Mouse (Mus musculus) myocyte (in vitro differentiated cells): ENCODE results near the gene Fez1. TPM values are rescaled to one million over a fixed set of nuclear protein-coding genes. Genes with fewer than 3 reads are reported as not detected.

Experiments
- H3K27me3 ChIP-seq: one replicate; pipeline ENCODE4 v1.6.1; 2011; ENCODE audit not compliant: control insufficient read depth, insufficient read depth, insufficient read length
- H3K36me3 ChIP-seq: one replicate; pipeline ENCODE4 v1.6.1; 2011; ENCODE audit not compliant: control insufficient read depth, insufficient read depth
- H3K4me2 ChIP-seq: one replicate; pipeline ENCODE4 v1.6.1; 2011; ENCODE audit warnings: low read depth, control low read depth
- H3K4me3 ChIP-seq: one replicate; pipeline ENCODE4 v1.5.1; 2011; ENCODE audit warnings: mild to moderate bottlenecking, control low read depth, moderate library complexity
- H3K79me2 ChIP-seq: one replicate; pipeline ENCODE4 v1.6.1; 2011; ENCODE audit not compliant: control insufficient read depth, insufficient read depth
- H3ac ChIP-seq: one replicate; pipeline ENCODE4 v1.6.1; 2011; ENCODE audit not compliant: control insufficient read depth, insufficient read length
- CEBPB ChIP-seq: IDR thresholded peaks from 2 replicates; pipeline ENCODE4 v1.6.1; 2011; ENCODE audit warnings: mild to moderate bottlenecking, moderate library complexity; ENCODE audit not compliant: poor library complexity, insufficient read depth, severe bottlenecking
- E2F4 ChIP-seq: IDR thresholded peaks from one replicate; pipeline ENCODE4 v1.6.1; 2011; ENCODE audit warnings: mild to moderate bottlenecking, control low read depth, moderate library complexity; ENCODE audit not compliant: insufficient read depth
- MAX ChIP-seq: IDR thresholded peaks from one replicate; pipeline ENCODE4 v1.6.1; 2011; ENCODE audit warnings: low read depth, mild to moderate bottlenecking, control low read depth
- MYOD1 ChIP-seq, 3 experiments: IDR thresholded peaks; one replicate each; pipeline ENCODE4 v1.6.1; 2011; ENCODE audit warnings: control low read depth in 2 of 3, low read depth in 2 of 3, mild to moderate bottlenecking in 2 of 3, moderate library complexity in 1 of 3; ENCODE audit not compliant: insufficient read length in 2 of 3, control insufficient read depth in 1 of 3
- MYOG ChIP-seq, 3 experiments: IDR thresholded peaks; one replicate each; pipeline ENCODE4 v1.6.1; 2011; ENCODE audit warnings: control low read depth in 2 of 3, low read depth in 2 of 3, mild to moderate bottlenecking in 2 of 3; ENCODE audit not compliant: insufficient read length in 2 of 3, control insufficient read depth in 1 of 3, insufficient read depth in 1 of 3
- POLR2A ChIP-seq: IDR thresholded peaks from one replicate; pipeline ENCODE4 v1.6.1; 2011; ENCODE audit warnings: low read depth, mild to moderate bottlenecking, control low read depth, moderate library complexity; ENCODE audit not compliant: insufficient read length
- POLR2AphosphoS2 ChIP-seq: IDR thresholded peaks from one replicate; pipeline ENCODE4 v1.6.1; 2011; ENCODE audit warnings: low read depth, control low read depth; ENCODE audit not compliant: insufficient read length
- REST ChIP-seq: IDR thresholded peaks from one replicate; pipeline ENCODE4 v1.6.1; 2011; ENCODE audit warnings: mild to moderate bottlenecking, control low read depth, moderate library complexity; ENCODE audit not compliant: insufficient read depth, insufficient read length
- SRF ChIP-seq: IDR thresholded peaks from one replicate; pipeline ENCODE4 v1.6.1; 2011; ENCODE audit warnings: low read depth; ENCODE audit not compliant: control insufficient read depth, insufficient read length
- TCF12 ChIP-seq: IDR thresholded peaks from one replicate; pipeline ENCODE4 v1.6.1; 2011; ENCODE audit warnings: mild to moderate bottlenecking, control low read depth; ENCODE audit not compliant: poor library complexity, insufficient read depth, severe bottlenecking
- TCF3 ChIP-seq: IDR thresholded peaks from one replicate; pipeline ENCODE4 v1.6.1; 2011; ENCODE audit warnings: low read depth, control low read depth; ENCODE audit not compliant: insufficient read length
- USF1 ChIP-seq: IDR thresholded peaks from one replicate; pipeline ENCODE4 v1.6.1; 2011; ENCODE audit warnings: low read depth, mild to moderate bottlenecking, control low read depth, moderate library complexity
- polyA plus RNA-seq: library from polyadenylated mRNA; unstranded; fragments of >200 nt; fragmentation: generic; extraction: Trizol; gene quantifications from one replicate; pipeline ENCODE4 v1.2.1, GENCODE M21; 2012; ENCODE audit warnings: missing spikeins

Fez1 gene
- polyA plus RNA-seq, 1 experiment = 2.6 TPM

- Histone ChIP-seq H3K4me2 (peak overlapping the region; percentile 93), H3K36me3 (peaks cover 9% of the 10 kb centered on the region), H3K79me2 (peaks cover 33% of the 10 kb centered on the region), H3ac (no peak overlapping the region), H3K4me3 (peak overlapping the region; percentile 58), H3K27me3 (no peaks in the 10 kb centered on the region)
- no peak for TF ChIP-seq SRF
- TF ChIP-seq E2F4 = no peak
- TF ChIP-seq MAX = no peak
- no peak for TF ChIP-seq TCF3
- TF ChIP-seq POLR2AphosphoS2 = no peak
- TF ChIP-seq REST = no peak
- TF ChIP-seq MYOG (IDR thresholded peaks at IDR 0.05; ENCODE audit: control insufficient read depth in 1 of 3, insufficient read depth in 1 of 3, insufficient read length in 2 of 3, low read depth in 2 of 3) = no peak
These were observed 26.1 kb upstream of the Fez1 start for GRCm38 (mm10) chr9:36795556-36795955.

- Histone ChIP-seq H3ac (peak overlapping the region; percentile 85), H3K36me3 (peaks cover 3% of the 10 kb centered on the region), H3K4me2 (peak overlapping the region; percentile 93), H3K79me2 (peaks cover 33% of the 10 kb centered on the region), H3K27me3 (no peaks in the 10 kb centered on the region), H3K4me3 (peak overlapping the region; percentile 58)
- TF ChIP-seq E2F4 (no peak), TCF3 (no peak), MAX (no peak), USF1 (no peak)
These were observed 25.4 kb upstream of the Fez1 start for GRCm38 (mm10) chr9:36796224-36796623.

- Histone ChIP-seq H3K79me2 (peaks cover 33% of the 10 kb centered on the region), H3K4me3 (peak within 1 kb of the TSS; percentile 58), H3K36me3 (no peaks in the 10 kb centered on the region), H3K4me2 (peak within 1 kb of the TSS; percentile 93), H3ac (peak within 1 kb of the TSS; percentile 85), H3K27me3 (no peaks in the 10 kb centered on the region)
- TF ChIP-seq CEBPB (no peak), MYOG (IDR thresholded peaks at IDR 0.05; ENCODE audit: control insufficient read depth in 1 of 3, insufficient read depth in 1 of 3, insufficient read length in 2 of 3, low read depth in 2 of 3) (peak in 1 of 3 experiments; percentile 19), REST (no peak), MAX (no peak), POLR2A (peak; percentile 95), POLR2AphosphoS2 (peak; percentile 85), E2F4 (no peak), USF1 (no peak), TCF3 (no peak), MYOD1 (IDR thresholded peaks at IDR 0.05; ENCODE audit: control insufficient read depth in 1 of 3, insufficient read length in 2 of 3, low read depth in 2 of 3) (no peak), SRF (no peak), TCF12 (no peak)
These were observed 24.7 kb upstream of the Fez1 start, which contains the start of gene Ei24 for GRCm38 (mm10) chr9:36796781-36797555. Gene Ei24, minus strand, starts transcription at chr9:36797393.

GRCm38 (mm10) chr9:36801961-36802360 is 19.7 kb upstream of the Fez1 start:
- no peak for TF ChIP-seq CEBPB
- no peak for TF ChIP-seq E2F4
- no peak for TF ChIP-seq POLR2A
- no peak for TF ChIP-seq TCF12
- no peak for TF ChIP-seq TCF3
- no peak for TF ChIP-seq USF1
- no peak for TF ChIP-seq REST
- TF ChIP-seq MYOG (IDR thresholded peaks at IDR 0.05; ENCODE audit: control insufficient read depth in 1 of 3, insufficient read depth in 1 of 3, insufficient read length in 2 of 3, low read depth in 2 of 3) = no peak
- TF ChIP-seq MYOD1 (IDR thresholded peaks at IDR 0.05; ENCODE audit: control insufficient read depth in 1 of 3, insufficient read length in 2 of 3, low read depth in 2 of 3) = no peak
- TF ChIP-seq SRF = no peak
- TF ChIP-seq MAX = no peak
- no peak for TF ChIP-seq POLR2AphosphoS2
- Histone ChIP-seq H3K36me3 (no peaks in the 10 kb centered on the region), H3K4me2 (no peak overlapping the region), H3ac (no peak overlapping the region), H3K79me2 (no peaks in the 10 kb centered on the region), H3K4me3 (no peak overlapping the region), H3K27me3 (no peaks in the 10 kb centered on the region)

- no peak overlapping the region for H3K4me3 ChIP-seq
- no peaks in the 10 kb centered on the region for H3K79me2 ChIP-seq
- H3K36me3 ChIP-seq = no peaks in the 10 kb centered on the region
- TF ChIP-seq POLR2AphosphoS2 (no peak), CEBPB (no peak), SRF (no peak), E2F4 (no peak), MYOD1 (IDR thresholded peaks at IDR 0.05; ENCODE audit: control insufficient read depth in 1 of 3, insufficient read length in 2 of 3, low read depth in 2 of 3) (no peak)
- H3K27me3 ChIP-seq = no peaks in the 10 kb centered on the region
- no peak overlapping the region for H3ac ChIP-seq
- H3K4me2 ChIP-seq = no peak overlapping the region
These were observed 18.7 kb upstream of the Fez1 start for GRCm38 (mm10) chr9:36802951-36803350.
